Mouse (Mus musculus): Measurements from ENCODE around the gene Tmem163.

Tmem163 gene

DNA sequence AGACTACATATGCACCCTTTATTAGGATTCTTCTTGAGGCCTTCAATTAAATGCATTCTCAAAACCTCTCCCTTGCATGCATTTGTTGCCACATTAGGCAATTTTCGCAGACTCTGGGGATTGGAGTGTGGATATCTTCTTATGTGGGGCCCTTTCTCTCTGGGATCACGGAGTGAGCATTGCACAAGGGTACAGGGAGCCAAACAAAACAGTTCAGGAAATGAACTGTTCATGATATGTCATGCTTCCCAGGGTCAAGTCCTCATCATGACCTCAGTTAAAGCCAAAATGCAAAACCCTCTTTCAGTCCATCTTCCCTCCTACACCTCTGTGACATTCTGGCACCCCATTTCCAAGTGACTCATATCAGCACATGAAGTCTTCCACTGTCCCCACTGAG is 27.8 kb downstream of the Tmem163 start:
- DNase-seq (ENCODE audit: low spot score in 2 of 2) = no peak

DNA sequence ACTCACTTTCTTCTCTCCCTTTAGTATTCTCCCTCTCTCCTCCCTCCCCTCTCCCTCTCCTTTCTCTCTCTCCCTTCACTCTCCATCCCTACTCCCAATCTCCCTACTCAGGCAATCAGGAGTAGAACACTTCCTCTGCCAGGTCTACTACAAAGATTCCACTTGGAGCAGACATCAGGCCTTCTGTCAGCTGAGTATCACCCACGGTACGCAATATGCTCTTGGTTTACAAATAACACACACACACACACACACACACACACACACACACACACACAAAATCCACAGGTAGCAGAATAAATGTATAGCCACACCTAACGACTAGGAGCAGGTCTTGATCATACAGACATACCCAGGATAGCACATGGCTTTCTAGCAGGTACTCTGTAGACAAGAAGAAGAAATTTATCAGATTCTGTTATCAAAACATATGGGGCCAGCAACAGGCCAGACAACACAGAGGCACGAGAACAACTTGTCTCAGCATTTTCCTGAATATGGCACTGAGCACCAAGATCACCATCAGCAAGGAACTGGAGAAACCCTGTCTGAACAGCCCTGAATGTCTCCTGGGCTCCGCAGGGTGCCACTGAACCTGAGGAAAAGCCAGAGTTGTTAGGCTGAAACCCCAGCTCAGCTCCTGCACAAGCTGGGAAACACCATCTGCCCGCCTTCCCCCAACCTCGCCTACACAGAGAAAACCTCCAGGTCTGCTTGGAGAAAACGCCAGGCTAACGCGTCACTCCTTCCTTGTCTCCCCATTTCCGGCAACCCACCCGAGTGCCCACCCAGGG is 36.2 kb downstream of the Tmem163 start:
- DNase-seq (ENCODE audit: low spot score in 2 of 2) = no peak

DNA sequence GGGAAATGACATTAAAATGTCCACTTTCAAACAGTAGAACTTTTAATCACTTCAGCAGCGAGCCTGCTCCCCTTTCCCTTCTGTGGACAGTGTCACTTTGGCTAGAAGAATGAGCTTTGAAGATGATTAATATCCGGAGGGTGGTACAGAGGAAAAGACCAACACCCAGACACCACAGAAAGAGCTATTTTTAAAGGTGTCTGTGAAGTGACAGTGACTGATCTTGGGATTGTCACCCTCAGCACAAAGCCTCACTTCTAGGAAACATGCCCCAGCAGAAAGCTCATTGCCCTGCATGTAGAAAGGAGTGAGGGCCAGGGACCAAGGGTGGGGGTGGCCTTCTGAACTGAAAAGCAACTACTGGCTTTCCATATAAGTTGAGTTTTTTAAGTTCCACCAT is 41.4 kb downstream of the Tmem163 start:
- no peak for DNase-seq (ENCODE audit: low spot score in 2 of 2)

DNA sequence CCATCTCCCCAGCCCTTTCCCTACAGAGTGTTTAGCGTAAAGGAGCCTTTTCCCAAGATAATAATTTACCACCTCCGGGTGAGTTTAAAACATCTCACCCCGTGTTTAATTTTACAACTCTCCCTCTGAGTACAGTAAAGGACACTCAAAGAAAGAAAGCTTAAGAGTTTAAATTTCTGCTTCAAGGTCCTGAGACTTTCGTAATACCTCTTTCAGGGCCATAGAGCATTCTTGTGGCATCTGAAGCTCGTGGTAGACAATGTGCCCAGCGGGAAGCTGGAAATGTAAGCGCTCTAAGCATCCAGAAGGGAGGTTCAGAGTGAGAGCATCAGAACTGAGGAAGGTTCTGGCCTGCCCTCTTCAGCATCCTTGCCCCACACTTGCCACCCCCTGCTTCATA is 52.2 kb downstream of the Tmem163 start:
- no peak for DNase-seq (ENCODE audit: low spot score in 2 of 2)

DNA sequence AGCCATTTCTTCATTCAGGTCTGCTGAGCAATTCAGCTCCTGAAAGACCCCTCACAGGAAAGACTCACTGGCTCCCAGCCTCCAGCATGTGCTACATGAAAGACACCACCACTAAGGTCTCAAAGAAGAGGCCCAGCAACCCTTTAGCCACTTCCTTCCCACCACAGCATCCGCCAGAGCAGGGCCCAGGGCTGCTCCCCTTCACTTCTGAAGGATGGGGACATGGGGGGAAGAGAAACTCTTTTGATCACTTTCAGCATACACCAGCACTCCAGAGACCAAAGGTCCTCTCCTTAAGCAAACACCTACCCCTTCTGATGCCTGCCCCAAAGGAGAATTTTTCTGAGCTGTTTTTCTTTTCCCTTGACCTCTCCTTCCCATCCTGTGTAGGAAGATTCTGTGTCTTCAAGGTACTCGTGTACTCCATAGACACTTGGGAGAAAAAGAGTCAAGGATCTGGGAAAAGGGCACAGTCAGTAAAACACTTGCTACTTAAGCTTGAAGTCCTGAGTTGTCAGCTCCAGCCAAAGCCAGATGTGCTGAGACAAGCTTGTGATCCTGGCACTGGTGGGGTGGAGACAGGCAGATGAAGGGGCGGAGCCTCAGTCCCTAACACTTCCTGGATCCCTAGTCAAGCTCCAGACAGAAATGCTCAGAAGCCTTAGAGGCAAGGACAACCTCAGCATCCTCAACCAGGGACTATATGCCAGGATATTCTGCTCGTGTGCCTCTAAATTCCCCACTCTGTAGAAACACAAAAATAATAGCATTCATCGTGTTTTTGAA is 53.6 kb downstream of the Tmem163 start:
- DNase-seq (ENCODE audit: low spot score in 2 of 2) = no peak

DNA sequence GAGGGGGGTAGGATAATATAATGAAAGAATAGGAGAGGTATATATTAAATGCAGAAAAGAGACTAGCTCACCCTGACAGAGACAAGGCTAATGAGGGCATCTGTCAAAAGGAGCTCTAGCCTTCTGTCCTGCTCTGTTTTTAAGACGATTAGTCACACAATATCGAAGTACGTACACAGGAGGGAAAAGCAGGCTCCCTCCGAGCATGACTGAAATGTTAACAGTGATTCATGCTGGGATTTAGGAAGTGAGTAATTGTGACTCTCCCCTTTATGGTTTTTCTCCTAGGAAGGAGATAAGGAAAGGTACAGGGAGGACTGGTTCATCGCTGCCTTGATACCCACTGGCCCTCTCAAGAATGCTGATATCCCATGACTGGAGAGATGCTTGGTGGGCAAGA is 57.0 kb downstream of the Tmem163 start:
- no peak for DNase-seq (ENCODE audit: low spot score in 2 of 2)

DNA sequence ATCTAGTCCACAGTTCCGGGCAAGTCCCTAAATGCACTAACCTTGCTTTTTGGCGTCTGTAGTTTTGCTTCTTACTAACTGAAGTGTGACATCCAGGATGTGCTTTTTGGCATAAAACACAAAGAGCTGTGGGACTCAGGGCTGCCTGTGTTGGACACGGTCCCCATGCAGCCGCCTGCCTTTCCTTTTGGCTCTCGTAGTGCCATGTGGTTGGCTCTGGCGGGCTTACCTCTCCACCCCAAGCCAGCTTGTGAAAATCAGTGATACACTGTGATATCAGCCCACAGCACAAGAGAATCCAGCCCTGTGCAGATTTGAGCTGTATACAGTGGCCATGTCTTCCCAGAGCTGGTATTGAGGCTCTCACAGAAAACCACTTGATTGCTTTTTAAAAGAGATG is 60.3 kb downstream of the Tmem163 start:
- DNase-seq (ENCODE audit: low spot score in 2 of 2) = no peak

DNA sequence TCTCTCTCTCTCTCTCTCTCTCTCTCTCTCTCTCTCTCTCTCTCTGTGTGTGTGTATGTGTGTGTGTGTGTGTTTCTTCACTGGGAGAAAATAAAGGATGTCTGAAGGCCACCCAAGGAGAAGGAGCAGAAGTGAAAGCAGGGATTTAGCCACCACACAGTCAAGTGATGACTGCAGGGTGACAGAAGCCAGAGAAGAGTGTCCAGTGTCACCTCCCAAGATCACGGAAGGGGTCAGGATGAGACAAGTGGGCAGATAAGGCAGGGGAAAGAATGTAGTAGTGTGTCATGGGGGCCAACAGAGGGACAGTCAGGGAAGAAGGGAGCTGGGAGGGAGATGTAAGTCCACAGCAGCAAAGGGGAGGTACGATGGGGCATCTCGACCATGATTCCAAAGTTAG is 69.0 kb downstream of the Tmem163 start:
- no peak for DNase-seq (ENCODE audit: low spot score in 2 of 2)

DNA sequence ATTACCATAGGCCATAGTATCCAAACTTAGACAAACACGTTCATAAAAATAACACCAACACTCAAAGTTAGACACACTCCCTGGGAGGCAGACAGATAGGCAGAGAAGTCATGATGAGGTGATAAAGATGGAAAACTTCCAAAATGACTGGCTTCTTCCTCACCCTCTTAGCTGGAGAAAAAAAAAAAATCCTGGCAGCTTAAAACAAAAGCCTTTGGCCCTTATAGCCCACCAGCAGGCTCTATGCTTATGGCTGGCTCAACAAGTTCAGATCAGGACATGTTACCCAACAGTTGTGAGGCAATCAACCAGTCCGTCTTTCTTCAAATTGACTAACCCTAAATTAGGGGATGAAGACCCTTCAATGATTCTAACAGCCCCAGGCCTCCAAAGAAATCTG is 69.5 kb downstream of the Tmem163 start:
- no peak for DNase-seq (ENCODE audit: low spot score in 2 of 2)

DNA sequence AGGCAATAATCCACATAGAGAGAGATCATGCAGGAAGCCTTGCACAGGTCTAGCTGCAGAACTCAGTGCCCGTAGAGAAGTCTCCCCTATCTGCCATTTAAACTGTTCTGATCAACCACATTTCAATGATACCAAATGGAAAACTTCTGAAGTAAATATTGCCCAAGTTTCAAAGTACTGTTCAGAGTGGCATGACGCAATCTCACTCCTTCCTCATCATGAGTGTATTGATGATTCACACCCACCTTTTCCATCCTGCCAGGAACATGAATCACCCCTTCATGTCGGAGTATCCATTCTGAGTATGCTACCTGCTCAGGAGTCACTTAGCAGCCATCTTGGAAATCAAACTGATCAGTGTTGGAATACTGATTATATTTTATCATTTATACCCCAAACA is 71.0 kb downstream of the Tmem163 start:
- DNase-seq (ENCODE audit: low spot score in 2 of 2) = no peak

DNA sequence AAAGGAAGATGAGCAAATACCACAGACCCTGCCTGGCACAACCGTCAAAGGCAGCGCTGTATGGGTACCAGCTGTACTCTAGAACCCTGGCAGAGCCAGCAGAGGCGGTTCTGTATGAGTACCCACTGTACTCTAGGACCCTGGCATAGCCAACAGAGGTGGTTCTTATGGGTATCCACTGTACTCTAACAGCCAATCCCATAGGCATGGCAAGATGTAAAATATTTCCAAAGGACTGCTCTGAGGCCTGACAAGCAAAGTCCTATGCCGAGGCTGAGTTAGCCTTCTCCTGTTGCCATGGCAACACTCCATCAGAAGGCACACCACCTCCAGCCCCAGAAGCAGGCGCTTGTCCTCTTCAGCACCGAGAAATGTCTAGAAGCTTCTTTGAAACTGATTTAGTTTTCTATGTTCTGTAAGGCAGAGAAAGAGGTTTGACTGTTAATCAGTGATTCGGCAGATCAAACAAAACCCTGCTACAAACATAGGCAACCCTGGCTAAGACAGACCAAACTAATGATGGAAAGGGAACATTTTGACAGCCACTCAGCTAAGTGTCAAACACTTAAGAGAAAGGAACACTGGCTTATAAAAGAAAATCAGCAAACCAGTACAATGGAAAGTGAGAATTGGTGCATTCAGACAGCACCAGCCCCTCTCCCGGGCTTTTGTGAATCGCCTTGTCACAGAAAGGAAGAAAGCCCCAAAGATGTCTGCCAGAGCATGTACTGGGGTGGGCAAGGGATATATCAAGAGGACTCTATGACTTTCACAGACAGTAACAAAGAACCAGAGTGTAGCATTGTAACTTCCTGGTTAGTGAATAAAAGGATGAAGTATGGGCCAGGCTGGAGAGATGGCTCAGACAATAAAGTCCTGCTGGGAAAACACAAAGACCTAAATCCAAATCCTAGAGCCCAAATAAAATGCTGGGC is 75.4 kb downstream of the Tmem163 start:
- no peak for DNase-seq (ENCODE audit: low spot score in 2 of 2)

DNA sequence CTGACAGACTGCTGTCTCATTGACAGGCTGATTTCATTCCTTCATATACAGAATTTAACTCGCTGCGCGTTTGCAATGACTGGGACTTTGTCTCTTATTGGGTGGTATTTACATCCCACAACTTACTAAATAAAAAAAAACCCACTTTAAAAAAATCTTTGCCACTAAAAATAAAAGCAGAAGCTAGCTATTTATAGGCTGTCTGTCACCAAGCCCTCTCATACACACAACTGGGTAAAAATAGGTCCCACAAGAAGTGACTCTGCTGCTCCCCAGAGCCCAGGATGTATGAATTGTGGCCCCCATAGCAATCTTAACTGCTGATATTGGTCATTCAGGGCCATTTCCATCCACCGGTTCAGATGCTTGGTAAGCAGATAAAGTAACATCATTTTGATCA is 83.2 kb downstream of the Tmem163 start:
- peak in 1 of 2 experiments; percentile 15 for DNase-seq (ENCODE audit: low spot score in 2 of 2)

DNA sequence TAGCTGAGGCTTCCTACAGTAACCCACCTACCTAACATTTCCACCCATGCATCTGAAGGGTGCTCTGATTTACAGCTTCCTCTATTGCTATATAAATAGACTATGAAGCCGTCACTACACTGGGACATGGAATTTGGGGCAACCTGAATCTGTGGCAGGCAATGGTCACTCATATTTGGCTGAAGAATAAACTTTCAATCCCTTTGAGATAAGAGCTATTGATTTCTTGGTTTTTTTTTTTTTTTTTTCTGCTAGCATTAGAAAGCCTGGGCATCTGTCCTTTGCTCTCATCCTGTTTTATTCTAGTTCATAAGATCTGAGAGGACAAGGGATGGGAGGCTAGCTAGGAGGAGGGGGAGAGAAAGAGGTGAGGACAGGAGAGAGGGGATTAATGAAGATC is 83.6 kb downstream of the Tmem163 start:
- DNase-seq (ENCODE audit: low spot score in 2 of 2) = no peak

DNA sequence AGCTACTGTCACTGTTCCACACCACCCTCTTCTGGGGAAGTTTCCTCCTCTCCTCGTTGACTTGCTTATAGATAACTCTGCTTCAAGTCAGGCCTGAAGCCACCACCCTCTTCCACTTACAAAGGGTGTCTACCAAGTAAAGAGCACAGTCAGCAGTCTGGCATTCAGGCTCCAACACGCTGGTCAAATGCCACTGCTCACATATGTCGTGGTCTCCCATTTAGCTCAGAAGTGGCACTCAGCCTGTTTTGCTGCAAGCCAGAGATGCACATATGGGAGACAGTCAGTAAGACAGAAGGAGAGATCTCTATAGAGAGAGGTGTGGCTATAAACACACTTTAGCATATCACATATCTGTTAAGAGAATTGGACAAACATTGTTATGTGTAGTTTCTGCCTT is 89.8 kb downstream of the Tmem163 start:
- DNase-seq (ENCODE audit: low spot score in 2 of 2) = no peak

DNA sequence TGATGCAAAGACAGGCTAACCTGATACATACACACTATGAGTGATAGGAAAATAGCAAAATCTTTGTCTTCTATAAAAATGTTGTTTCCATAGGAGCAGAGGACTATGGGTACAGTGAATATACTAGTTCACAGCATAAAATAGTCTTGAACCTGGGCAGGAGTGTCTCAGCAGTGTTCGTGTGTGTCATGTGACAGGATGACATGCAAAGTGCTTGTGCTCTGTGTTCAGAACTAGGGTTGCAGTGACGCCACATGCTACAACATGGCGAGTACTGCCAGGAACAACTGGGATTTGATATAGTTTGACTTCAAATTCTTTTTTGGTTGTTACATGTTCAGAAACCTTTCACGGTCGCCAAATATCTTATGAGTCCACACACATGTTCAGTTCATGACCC is 92.3 kb downstream of the Tmem163 start:
- DNase-seq (ENCODE audit: low spot score in 2 of 2) = no peak

DNA sequence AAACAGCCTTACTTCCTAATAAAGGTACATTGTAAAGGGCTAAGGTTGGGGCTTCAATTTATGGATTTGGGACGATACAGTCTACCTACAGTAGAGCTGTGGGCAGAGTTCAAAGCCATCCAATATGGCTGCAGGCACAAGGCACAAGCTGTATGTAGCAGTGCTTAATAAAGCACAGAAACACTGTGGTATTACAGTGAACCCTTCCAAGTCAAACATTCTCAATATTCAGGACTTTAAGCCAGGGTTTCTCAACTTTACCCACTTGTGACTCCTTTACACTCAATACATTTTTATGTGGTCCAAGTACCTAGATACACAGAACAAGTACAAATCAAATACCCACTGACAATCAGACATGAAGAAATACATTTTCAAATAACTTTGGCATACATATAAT is 93.2 kb downstream of the Tmem163 start:
- DNase-seq (ENCODE audit: low spot score in 2 of 2) = no peak

DNA sequence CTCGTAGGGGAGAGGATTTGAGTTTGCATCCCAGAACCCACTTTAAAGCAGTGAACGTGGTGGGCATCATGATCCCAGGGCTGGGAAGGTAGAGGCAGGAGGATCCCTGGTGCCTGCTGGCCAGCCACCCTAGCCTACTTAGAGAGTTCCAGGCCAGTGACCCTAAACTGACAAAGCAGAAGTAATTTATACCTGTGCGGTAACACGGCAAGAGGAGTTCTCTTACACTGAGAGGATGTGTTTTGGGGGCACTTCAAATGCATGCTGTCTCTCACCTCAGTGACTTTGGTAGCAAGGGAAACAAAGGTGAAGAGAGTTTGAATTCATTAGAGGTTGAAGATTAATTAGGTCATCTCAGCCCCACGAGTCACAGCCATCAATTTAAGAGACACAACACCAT is 101.4 kb downstream of the Tmem163 start:
- DNase-seq (ENCODE audit: low spot score in 2 of 2) = no peak

DNA sequence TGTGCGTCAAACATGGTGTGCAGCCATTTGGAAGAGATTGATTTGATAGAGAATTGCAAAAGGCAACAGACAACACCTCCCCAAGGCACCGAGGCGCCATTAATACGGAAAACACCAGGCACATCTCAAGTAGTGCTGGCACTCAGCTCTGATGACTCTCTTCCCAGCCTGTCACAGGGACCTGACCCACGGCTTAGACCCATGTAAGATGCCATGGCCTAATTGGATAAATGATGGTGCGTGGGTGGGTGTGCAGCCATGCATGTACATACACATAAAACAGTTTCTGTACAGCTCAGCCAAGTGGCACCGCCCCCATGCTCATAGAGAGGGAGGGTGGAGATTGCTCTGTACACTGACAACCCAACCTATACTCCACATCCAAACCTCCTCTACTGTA is 102.3 kb downstream of the Tmem163 start:
- DNase-seq (ENCODE audit: low spot score in 2 of 2) = no peak

DNA sequence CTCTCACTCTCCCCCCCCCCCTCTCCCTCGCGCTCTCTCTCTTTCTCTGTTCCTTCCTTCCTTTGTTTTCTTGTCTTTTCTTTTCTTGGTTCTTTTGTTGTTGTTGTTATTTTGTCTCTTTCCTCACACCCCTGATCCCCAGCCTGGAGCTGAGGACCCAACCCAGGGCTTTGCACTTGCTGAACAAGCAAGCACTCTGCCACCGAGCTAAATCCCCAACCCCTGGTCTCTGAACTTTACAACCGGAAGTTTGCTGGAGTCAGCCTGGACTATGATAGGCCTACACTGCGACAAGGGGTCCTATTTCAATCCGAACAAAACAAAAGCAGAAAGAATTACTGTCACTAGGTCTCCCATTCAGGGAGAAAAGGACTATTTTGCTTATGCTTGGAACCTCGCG is 102.8 kb downstream of the Tmem163 start:
- DNase-seq (ENCODE audit: low spot score in 2 of 2) = no peak

DNA sequence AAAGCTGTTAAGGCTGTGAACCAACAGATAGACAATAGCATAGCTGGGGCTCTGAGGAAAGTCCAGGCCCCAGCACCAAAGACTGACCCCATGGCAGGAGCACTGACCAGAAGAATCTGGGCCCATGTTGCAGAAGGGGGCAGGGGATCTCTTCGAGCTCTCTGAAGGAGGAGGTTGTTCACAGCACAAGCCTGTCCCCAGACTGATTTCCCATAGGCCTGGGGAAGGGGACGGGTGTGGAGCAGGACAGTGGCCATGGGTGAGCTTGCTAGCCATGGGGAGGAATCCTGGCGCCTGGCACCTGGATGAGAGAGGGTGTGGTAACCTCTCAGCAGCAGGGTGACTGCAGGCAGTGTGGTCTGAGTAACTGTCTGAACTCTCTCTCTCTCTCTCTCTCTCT is 103.2 kb downstream of the Tmem163 start:
- DNase-seq (ENCODE audit: low spot score in 2 of 2) = no peak

DNA sequence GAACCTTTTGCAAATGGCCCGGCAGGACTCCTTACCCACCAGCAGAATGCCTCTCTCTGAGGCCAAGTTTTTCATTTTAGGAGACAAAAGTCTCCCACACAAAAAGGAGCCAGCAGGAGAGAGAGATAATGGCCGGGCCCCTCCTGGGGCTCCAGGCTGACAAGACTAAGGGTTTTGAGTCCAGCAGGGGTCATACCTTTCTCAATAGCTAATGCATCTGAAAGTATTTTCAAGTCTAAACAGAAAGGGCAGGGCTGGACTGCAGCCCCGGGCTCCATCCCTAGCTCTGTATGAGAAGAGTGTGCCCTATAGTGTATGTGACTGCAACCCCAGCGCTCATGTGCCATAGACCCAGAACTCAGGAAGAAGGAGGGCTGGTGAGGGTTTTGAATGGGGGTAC is 103.7 kb downstream of the Tmem163 start:
- DNase-seq (ENCODE audit: low spot score in 2 of 2) = no peak

DNA sequence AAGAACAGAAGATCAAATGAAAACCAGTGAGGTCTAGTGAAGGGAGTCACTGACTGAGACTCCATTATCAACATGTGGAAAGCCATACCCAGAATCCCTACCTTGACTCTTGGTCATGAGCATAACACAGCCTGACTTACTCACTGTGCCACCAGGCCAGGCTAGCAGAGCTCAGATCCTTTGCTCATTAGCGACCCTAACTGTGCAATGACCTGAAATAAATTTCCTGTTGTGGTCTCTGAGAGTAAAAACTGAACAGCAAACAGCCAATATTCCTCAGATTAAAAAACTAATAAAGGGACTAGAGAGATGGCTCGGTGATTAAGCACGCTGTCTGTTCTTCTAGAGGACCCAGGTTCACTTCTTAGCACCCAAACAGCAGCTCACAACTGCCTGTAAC is 106.2 kb downstream of the Tmem163 start:
- DNase-seq (ENCODE audit: low spot score in 2 of 2) = no peak

Data from heart, adult 9 months (tissue).